Comparison of ENCODE assay signal across 14 mouse cellular contexts in the genomic region with DNA sequence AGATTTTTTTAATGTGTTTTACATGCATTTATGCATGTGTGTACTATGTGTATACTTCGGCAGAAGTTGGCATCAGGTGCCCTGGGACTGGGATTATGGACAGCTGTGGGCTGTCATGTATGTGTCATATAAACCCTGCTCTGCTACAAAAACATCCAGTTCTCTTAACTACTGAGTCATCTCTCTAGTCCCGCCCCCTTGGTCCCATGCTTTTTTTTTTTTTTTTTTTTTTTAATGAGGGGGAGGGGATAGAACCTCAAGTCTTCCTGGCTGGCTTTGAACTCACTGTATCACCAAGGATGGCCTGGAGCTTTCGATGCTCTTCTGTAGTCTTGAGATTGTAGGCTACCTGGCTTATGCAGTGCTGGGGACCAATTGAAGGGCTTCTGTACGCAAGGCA.
"Had no signal": no experiment of that assay in that cellular context is flagged by ENCODE, and none has a peak within 500 bp of the region (broad histone marks: within the 10 kb centered on the region; RNA-seq: fewer than 3 reads in every experiment).

No protein-coding gene starts in this region.

- DNase-seq: lung, adult 18-20 months; lung, embryonic 14.5 days; lung, postnatal 10 days; lung, postnatal 4 days; midbrain, embryonic 14.5 days; right cerebral cortex, postnatal 14 days; thymus, adult 2 months; thymus, postnatal 25 days; thymus, postnatal 4 days had no signal

- H3K4me3 ChIP-seq: midbrain, embryonic 10.5 days; midbrain, embryonic 12.5 days; neural tube, embryonic 12.5 days; stomach, embryonic 15.5 days had no signal

- H3K27me3 ChIP-seq: midbrain, embryonic 12.5 days; neural tube, embryonic 12.5 days; stomach, embryonic 15.5 days had no signal

- H3K4me2 ChIP-seq: lung, embryonic 14.5 days; midbrain, embryonic 12.5 days; neural tube, embryonic 12.5 days; stomach, embryonic 15.5 days had no signal

- H3K9me3 ChIP-seq: midbrain, embryonic 10.5 days; midbrain, embryonic 12.5 days; neural tube, embryonic 12.5 days; stomach, embryonic 15.5 days had no signal

- H3K27ac ChIP-seq: midbrain, embryonic 10.5 days; midbrain, embryonic 12.5 days; neural tube, embryonic 12.5 days; stomach, embryonic 15.5 days; stomach, postnatal 0 days had no signal

- H3K9ac ChIP-seq: lung, embryonic 14.5 days; midbrain, embryonic 12.5 days; neural tube, embryonic 12.5 days; stomach, embryonic 15.5 days had no signal

- H3K36me3 ChIP-seq: midbrain, embryonic 12.5 days; neural tube, embryonic 12.5 days; stomach, embryonic 15.5 days had no signal
